Mouse (Mus musculus) cerebellum, postnatal 4 days (tissue): ENCODE data around the gene Slc51a.

Experiments used
- DNase-seq, 2 experiments: peaks; one replicate each; pipeline ENCODE4 v3.0.0; 2022; ENCODE audit warnings: low spot score in 2 of 2, mixed read lengths in 1 of 2

The Slc51a gene

DNA sequence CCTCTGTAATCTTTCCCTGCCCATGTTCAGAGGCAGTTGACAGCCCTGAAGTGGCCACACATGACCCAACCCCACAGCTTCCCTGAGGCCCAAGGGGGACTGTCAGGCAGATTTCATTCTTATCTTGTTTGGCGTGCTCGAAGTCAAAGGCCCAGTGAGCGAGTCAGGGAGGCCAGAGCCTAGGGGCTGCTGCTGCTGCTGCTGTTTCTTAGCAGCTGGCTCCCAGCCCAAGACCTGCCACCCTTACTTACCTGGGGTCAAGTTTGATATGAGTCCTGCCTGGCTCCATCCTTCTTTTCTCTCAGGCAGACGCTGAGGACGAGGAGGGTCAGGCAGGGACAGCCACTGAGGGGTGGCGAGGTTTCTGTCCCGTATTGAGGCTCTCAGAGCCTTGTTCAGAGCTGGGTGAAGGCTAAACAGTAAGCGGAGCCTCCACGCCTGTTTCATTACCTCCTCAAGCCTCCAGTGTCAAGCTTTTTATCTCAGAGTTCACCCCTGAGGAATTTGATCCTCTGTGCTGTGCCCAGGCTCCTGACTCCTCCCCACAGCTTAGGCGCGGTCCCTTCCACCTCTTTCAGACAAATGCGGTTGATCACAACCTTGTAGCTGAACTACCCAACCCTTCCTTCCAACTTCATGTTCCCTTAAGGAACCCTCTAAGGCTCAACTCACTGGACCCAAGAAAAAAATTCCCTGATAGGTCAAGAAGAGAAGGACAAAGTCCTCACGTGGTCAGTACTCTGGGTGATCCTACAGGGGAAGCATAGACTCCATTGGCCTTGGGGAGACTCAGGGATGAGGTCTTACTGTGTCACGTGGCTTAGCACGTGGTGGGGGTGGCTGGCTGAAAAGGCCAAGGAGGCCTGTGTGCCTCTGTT, at the start of gene Slc51a:
Slc51a (minus strand) TSS at position 646 of the 878 bp plus-strand sequence.
- DNase-seq: no peak

DNA sequence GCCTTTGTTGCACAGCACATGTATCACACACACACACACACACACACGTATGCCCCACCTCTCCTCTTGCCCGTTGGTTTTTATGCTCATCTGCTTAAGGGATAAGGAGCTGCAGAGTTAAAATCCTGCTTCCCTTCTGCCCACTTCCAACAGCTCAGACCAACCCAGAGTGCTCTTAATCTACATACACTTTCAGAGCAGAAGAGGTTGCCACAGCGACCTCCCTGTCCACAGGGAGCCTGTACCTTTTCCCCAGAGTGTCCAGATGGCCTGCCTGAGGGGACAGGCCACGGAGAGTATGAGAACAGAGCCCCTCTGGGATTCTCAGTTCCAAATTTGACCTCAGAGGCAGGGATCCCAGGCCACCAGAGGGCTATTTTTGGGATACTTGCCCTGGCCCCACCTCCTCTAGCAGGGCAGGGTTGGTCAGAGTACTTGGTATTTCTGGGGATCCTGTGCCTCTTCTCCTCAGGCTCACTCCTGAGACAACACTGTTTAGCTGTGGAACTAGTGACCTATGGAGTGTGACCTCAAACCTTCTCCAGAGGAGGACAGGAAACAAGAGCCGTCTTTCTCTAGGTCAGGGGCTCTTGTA, 47.6 kb upstream of the Slc51a start:
- DNase-seq: no peak

DNA sequence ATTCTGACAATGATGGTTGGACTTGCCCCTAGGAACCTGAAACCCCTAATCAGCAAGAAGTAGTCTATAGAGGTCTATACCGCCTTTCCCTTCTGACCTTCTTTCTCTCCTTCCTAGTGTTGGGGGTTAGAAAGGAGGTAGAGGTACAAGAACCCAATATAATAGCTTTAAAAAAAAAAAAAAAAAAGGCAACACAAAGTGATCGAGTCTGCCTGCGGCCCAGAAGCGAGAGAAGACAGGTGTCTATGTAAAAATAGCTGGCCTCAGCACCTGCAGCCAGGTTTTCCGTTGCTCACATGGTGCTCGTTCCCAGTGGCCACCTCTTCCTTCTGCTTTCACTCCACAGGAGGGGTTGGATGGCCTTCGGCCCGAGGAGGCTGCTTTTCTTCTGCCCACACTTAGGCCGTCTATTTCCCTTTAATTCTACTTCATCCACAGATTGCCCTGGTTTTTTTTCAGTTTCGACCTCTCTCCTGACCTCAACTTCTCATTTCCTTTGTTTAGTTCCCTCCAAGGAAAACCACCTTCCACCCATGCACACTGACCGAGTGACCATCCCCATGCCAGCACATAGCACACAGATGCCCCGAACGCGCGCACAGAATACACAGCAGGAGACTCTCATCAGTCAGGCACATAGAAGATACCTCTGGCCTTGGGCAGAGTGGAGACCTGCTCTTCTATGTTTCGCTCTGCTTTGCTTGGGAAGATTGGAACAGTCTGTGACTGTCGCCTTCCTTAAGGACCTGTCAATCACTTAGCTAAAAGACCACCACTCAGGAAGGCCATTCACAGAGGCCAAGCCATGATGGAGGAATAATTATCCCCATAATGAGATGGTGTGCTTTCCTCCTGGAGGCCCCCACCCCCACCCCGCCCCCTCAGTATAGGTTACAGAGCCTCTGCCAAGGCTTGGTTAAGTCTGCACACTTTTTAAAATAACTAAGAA, 45.5 kb upstream of the Slc51a start:
- DNase-seq: no peak

DNA sequence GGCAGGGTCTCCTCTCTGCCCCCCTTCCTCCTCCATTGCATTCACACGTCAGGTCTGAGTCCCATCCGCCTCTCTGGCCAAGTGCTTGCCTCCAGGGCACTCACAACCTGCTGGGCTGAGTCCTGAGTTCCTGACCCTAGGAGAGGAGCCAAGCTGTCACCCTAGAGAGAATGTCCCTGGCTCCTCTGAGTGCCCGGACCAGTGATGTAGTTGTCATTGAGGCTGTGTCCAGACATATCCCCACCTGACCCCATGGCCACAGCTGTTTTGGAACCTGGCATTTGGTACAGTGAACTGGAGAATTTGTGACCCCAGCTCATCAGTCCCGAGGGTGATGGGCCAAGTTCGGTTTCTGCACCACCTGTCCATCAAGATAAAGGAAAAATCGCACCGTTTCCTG, 39.2 kb upstream of the Slc51a start:
- DNase-seq: no peak

DNA sequence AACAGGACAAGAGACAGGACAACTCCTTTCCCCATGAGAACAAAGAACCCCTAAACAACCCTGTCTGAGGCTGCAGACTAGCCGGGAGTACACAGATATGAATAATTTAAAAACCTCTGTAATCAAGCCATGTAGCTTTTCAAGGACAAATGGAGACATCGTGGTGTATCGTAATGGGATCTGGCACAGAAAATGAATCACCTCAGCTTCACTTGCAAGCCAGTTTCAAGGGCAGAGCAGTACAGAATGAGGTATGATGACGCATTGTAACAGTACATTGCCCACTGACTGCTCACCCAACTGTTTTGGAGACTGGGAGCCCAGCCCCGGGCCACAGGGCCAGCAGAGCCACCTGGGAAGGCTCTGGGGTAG, 36.6 kb upstream of the Slc51a start:
- DNase-seq: no peak

DNA sequence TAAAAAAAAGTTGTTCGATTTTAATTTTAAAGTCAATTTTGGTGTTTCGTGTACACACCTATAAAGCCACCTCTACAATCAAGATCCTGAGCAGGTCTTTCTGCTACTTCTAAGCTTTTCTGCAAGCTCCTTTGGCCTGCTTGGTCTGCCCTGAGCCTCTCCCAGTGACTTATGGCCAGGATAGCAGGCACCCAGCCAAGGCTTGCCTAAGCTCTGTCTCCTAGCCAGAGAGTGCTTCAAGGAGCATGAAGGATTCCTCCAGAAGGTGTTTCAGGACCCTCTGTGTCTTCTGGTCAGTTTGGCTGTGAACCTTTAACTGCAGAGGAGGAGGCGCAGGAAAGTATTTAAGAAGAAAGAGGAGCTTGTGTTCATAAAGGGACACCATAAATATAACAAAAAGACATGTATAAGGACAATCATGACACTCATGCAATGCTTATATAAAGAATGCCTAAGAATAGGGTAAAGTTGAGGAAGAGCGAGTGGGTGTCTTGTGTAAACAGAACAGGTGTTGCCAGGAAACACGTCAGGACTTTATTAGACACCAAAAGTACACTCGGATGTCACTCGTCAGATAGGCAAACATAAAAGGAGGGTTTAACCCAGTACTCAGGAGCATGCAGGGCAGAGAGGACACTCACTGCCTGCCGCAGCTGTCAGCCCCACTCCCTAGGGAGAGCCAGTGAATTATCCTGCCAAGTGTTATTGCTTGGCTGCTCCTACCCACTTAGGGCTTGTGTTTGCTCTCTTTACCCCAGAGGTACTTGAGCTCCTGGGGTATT, 36.0 kb upstream of the Slc51a start:
- peak in 1 of 2 experiments; percentile 46 for DNase-seq

DNA sequence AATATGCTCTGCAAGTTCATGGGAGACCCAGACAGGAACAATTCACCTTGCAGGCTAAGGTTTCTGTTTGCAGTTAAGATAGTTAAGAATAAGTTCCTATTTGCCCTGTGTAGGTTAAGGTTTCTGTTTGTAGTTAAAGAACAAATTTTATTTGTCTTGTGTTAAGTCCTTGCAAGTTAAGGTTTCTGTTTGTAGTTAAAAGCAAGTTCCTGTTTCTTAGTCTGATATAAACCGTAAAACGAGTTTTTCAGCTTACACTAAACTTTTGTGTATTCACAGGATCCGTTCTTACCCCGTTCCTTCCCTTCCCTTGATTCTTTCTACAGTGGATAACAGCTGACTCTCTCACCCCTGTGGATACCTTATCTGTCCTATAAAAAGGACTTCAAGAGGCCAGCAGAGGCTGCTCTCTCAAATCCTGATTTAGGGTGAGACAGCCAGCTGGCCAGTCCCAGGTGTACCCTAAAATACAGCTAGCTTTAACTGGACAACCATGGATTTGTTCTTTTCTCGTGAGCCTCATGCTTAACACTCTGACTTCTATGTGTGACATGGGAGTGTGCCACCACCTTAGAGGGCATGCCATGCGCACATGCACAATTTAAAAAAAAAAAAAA, 35.0 kb upstream of the Slc51a start:
- no peak for DNase-seq

DNA sequence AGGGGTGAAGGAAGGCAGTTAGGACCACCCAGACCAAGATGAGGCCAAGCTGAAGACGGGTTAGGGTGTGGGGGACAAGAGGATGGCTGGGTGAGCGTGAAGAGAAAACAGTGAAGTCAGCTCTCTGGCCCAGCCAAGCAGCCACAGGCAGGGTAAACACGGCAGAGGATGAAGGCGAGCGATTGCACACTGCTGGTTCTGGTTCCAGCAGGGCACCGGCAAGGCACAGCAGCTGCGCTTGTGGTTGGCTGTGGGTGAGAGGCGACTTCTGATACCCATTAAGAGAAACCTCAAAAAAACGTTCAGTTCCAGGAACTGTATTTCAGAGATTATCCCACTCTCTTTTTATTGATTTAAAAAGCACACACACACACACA, 32.7 kb upstream of the Slc51a start:
- no peak for DNase-seq

DNA sequence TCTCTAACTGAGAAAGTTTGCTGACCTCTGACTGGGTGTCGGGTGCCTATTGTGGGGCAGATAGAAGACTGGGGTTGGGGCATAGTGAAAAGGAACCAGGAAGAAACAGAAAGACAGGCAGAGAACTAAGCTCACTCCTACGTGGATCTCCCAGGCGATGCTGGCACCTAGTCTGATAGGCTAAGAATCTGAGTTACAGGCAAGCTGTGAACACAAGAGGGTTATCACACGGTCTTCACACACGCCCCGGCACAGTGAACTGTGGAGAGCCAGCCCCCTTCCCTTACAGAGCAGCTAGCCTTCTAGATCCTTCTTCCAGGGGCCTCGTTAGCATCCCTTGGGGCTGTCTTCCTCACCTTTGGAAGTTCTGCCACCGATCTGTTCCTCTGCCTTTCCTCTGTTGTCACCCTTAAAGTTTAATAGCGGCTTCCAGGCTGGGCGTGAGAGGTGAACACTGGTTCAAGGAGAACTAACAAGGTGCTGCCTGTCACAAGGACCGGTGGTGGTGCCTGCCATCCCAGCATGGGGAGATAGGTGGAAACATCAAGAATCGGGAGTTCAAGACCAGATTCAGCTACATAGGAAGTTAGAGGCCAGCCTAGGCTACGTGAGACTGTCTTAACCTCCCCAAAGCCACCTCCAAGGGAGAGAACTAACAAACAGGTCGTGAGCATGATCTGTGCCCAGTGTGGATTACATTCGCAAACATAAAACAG, 32.1 kb upstream of the Slc51a start:
- DNase-seq: no peak

DNA sequence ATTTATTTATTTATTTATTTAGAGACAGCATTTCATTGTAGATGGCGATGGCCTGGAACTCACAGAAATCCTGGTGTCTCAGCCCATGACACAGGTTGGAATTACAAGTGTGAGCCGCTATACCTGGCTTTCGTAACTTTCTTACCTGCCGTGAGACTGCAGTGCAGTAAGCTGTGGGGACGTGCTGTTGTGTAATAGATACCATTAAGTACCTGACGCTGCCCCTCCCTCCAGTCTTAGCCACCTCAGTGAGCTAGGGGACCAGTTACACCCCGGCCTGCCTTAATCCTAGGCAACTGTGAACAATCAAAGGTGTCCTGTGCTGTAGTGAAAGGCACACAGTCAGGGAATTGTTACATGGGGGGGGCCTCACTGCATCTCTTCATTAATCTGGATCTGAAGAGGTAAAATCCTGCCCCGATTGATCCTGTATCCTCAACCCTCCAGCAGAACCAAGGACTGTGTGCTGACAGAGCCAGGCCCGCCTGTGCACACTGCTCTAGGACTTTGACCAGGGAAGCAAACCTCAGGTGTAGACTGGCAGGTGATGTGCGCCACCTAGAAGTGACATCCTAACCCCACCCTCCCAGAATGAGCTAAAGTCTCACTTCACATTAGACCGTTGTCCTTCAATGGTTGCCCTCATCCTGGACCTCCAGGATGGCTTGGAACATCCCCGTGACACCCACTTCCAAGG, 30.3 kb upstream of the Slc51a start:
- no peak for DNase-seq

DNA sequence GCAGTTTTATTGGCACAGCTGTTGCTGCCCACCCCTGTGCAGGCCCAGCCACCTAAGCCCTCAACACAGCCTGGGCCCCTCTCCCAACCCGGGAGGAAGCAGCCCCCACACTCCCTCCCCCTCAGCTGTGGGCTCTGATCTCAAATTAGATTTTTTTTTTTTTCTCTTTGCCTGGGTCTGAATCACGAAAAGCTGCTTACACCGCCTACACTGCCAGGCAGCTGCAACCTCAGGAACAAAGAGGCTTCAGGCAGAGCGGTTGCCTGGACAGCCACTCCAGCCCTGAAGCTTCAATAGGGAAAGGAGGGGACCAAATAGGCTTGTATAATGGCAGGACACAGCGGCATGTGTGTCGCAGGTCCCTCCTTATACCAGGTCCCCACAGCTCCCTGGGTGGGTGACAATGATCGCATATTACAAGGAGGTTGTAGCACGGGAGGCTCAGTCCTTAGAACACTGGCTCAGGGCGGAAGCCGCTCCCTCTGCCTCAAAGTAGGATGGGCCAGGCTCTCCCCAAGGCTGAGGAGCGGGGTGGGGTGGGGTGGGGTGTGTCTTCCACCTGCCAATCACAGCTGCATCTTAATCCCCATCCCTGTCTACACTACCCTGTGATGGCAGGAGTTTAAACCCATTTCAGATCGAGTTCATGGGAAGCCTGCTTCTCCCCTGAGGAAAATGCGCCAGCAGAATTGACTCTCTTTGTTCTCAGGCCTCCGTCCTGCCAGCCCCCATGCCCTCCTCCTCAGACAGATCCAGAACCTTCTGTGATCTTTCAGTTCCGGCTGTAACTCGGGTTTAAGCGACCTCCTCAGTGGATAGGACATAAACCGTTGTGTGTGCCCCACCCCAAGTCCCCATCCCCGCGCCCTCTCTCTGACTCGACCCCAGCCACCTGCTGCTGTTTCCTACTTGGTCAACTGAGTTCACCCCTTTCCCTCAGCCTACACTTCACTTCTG, 28.6 kb upstream of the Slc51a start:
- DNase-seq: peak in 1 of 2 experiments; percentile 33

DNA sequence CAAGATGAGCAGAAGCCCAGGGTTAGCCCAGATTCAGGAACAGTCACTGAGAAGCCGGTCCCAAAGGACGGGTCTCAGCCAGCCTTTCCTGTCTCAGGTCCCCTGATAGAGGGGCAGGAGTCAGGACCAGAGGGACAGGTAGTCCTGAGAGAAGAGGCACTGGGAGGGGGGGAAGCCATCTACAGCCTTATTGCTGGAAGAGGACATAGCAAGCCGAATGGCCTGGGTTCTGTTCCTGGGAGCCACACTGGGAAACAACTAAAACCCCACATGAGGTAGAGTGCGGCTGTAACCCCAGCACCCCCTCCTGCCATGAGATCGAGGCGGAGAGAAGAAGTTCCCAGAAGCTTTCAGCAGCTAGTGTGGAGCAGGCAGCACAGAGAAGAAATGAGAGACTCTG, 26.3 kb upstream of the Slc51a start:
- no peak for DNase-seq

DNA sequence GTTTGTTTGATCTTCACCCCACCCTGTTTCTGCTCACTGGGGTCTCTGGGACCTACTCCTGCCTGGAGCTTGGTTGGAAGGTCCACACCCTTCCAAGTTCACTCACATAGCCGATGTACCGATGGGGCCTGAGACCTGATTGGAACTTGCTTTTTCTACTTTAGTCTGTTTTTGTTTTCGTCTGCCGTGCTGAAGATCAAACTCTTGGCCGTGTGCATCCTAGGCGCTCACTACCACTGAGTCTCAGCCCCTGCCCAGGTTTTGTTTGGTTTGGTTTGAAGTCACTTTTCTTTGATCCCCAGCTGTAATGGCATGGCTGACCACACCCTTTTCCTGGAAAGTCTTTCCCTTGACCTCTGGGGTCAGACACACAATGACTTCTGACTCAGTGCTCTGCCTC, 25.7 kb upstream of the Slc51a start:
- DNase-seq: no peak

DNA sequence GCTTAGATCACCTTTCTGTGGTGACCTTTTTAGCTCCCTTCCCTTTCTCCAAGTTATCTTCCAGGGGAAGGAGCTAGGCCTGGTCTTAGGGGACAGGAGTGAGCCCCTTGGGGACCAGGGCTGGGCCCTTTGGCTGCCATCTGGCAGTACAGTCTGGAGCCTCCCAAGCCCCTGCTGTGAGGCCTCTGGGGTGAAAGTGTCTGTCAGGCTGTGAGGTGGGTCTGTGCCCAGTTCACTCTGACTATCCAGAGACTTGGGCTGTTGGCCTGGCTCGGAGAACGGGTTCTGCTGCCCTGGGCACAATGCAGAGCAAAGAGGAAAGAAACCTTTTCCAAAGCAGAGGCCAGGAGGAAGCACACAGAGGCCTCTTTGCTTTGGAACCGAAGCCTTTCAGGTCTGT, 25.2 kb upstream of the Slc51a start:
- DNase-seq: no peak

DNA sequence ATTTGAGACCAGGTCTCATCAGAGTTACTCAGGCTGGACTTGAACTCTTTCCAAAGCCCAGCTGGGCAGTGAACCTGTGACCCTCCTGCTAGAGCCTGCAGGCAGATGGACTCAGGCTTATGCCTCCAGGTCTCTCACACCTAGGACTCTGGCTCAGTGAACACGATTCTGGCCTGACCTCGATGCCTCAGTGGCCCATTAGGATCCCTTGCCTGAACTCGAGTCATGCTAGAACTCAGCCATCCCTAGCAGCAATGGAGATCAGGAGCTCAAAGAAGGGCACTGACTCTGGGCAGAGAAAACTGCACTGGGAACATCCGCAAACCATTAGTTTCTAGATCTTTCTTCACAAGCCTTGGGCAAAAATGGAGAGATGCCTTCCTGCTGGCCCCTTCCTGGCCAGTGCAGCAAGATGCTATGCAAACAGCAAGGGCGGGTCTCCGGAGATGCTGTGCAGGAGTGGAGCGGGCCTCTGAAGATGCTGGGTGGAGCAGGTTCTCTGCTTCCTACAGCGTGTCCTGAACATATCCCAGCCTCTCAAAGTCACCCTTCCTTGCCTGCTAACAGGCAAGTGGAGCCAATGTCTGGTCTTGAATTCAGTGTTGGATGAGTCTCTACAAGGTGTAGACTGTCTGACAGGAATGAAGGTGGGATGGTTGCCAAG, 24.3 kb upstream of the Slc51a start:
- no peak for DNase-seq

DNA sequence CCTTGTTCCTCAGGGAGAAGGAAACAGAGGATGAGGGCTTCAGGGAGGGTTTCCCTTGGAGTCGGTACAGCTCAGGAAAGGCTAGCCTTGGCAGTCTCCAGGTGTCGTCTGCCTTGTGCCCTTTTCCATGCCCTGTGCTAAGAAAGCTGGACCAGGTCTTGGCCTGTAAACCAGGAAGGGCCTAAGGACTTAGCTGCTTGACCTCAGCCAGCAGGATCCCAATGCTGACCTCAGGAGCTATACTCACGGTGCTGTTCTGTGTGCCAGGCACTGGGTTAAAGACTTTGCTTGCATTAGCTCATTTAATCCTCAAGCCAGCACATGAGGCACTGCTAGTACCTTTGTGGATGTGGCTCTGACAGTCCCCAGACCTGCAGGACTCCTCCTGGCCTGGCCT, 23.7 kb upstream of the Slc51a start:
- DNase-seq: no peak

DNA sequence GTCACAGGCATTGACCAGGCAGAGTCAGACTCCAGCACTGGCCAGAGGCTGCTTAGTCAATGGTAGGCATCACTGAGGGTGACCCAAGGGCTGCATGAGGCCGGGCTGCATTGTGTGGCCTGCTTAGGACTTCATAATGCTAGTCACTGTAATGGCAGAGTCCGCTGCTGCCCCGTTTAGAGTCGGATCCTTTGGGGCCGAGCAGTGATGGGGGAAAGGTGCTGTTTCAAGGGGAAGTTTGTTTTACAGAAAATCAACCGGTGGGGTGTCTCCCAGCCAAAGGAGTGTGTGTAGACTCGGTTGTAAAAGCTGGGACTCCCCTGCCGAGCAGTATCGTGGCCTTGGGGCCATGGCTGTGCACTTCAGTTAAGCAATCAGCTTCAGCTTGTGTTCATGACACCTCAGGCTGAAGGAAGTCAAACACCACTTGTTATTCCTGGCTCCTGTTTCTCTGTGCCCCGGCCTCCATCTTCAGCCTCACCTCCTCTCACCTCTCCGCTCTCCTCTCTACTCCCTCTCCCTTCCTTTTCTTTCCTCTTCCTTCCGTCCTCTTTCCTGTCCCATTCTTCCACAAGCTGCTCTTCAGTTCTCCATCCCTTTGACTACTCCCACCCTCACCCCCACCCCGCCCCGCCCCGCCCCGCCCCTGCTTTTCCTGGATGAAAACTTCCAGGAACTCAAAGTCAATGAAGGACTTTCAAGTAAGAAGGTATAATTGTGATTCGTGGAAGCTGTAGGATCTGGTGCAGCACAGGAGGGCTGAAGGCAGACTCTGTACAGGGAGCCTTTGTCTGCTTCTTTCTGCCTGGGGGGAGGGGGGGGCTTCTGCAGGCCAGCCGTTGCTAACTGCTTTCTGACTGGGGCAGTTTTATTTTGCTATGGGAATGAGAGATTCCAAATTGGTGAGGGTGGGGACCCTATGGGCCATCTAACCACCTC, 23.0 kb upstream of the Slc51a start:
- no peak for DNase-seq
